Mouse (Mus musculus): ENCODE data around the gene Susd2.

GRCm38 (mm10) chr10:75589651-75590050 is 54.2 kb downstream of the Susd2 start:
- TF ChIP-seq CTCF (IDR thresholded peaks at IDR 0.05; ENCODE audit: extremely low read depth, insufficient read length, insufficient replicate concordance, low read depth, low read length) (no peak), POLR2A (IDR thresholded peaks at IDR 0.05; ENCODE audit: low read depth, low read length) (no peak)
